Mouse (Mus musculus): ENCODE results near the gene Lrrc2.

DNA sequence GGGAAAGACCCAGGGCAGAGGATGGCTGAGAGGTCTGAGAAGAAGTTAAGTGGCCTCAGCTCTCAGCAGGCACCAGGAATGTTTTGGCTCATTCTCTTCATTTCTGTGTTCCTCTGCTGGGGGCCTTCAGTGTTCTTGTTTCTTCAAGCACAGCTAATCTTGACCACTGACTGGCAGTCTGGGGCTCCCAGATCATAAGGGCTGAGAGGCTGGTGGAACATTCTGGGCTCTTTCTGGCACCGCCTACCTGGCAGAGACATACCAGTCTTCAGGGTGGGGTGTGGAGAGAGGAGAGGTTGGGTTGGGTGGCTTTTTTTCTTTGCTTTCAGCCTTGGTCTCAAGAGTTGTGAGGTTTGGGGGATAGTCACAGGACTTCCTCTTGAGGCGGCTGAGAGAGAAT is 47.7 kb downstream of the Lrrc2 start:
- TF ChIP-seq CTCF (IDR thresholded peaks at IDR 0.05; ENCODE audit: insufficient read depth, low read depth, low read length) (no peak), POLR2A (IDR thresholded peaks at IDR 0.05; ENCODE audit: insufficient read depth, low read depth, low read length) (no peak)
